Mouse (Mus musculus) heart, embryonic 11.5 days (tissue): ENCODE results near the gene Rad51b. TPM values are rescaled to one million over a fixed set of nuclear protein-coding genes. Genes with fewer than 3 reads are reported as not detected.

Experiments
- ATAC-seq: fragments of 200-750 bp; cut with Nextera tagmentation; replicated peaks from 2 replicates; pipeline ENCODE4 v1.8.0; 2017; ENCODE audit warnings: moderate library complexity; ENCODE audit not compliant: insufficient number of reproducible peaks, low FRiP score, low TSS enrichment
- H3K27ac ChIP-seq: fragments of 300-500 bp; sonication (generic); 2 replicates; pipeline ENCODE4 v1.5.1; 2014; ENCODE audit warnings: mild to moderate bottlenecking, low read depth, low read length
- H3K27me3 ChIP-seq: fragments of 300-500 bp; sonication (generic); 2 replicates; pipeline ENCODE4 v1.6.1; 2014; ENCODE audit warnings: mild to moderate bottlenecking, low read length, mixed read lengths; ENCODE audit not compliant: control insufficient read depth, insufficient read depth
- H3K36me3 ChIP-seq: fragments of 300-500 bp; sonication (generic); 2 replicates; pipeline ENCODE4 v1.6.1; 2014; ENCODE audit warnings: mild to moderate bottlenecking, low read length, moderate library complexity, mixed read lengths; ENCODE audit not compliant: control insufficient read depth, insufficient read depth
- H3K4me1 ChIP-seq: fragments of 300-500 bp; sonication (generic); 2 replicates; pipeline ENCODE4 v1.6.1; 2014; ENCODE audit warnings: low read length; ENCODE audit not compliant: control insufficient read depth, insufficient read depth
- H3K4me2 ChIP-seq: fragments of 300-500 bp; sonication (generic); 2 replicates; pipeline ENCODE4 v1.6.1; 2014; ENCODE audit warnings: mild to moderate bottlenecking, moderate library complexity
- H3K4me3 ChIP-seq: fragments of 300-500 bp; sonication (generic); 2 replicates; pipeline ENCODE4 v1.5.1; 2014; ENCODE audit warnings: low read depth, low read length
- H3K9ac ChIP-seq: fragments of 300-500 bp; sonication (generic); 2 replicates; pipeline ENCODE4 v1.6.1; 2014; ENCODE audit warnings: mild to moderate bottlenecking, low read depth, low read length, moderate library complexity
- H3K9me3 ChIP-seq: fragments of 300-500 bp; sonication (generic); replicated peaks from 2 replicates; pipeline ENCODE4 v1.6.1; 2016; ENCODE audit warnings: low read length; ENCODE audit not compliant: control insufficient read depth
- WGBS: fragments of 180-500 bp; shearing (Covaris S2); extraction: QIAGEN DNeasy Blood & Tissue Kit; methylation state at CpG from one replicate; pipeline ENCODE4 v1.1.7; 2014; ENCODE audit not compliant: insufficient replicate concordance; 5-methylcytosine and 5-hydroxymethylcytosine counted together
- polyA plus RNA-seq: library from polyadenylated mRNA; unstranded; fragments of >200 nt; fragmentation: Nextera tagmentation; extraction: Ambion mirVana; gene quantifications from 2 replicates; pipeline ENCODE4 v1.2.1, GENCODE M21; 2014

Rad51b gene
- polyA plus RNA-seq, 1 experiment from 2014 or later: 6.4 TPM

GRCm38 (mm10) chr12:79485501-79485900, 188.4 kb downstream of the Rad51b start:
- no peak for ATAC-seq
- Histone ChIP-seq H3K4me2 (no peak overlapping the region), H3K27me3 (no peaks in the 10 kb centered on the region), H3K9ac (no peak overlapping the region), H3K27ac (no peak overlapping the region), H3K4me1 (no peaks in the 10 kb centered on the region), H3K36me3 (no peaks in the 10 kb centered on the region), H3K9me3 (no peaks in the 10 kb centered on the region), H3K4me3 (no peak overlapping the region)
- WGBS: 85% methylated on average over 4 of the region's 4 CpGs

GRCm38 (mm10) chr12:79488590-79489242, 191.6 kb downstream of the Rad51b start:
- no peak for ATAC-seq
- no peak overlapping the region for H3K4me2 ChIP-seq
- H3K4me1 ChIP-seq: no peaks in the 10 kb centered on the region
- no peak overlapping the region for H3K9ac ChIP-seq
- H3K9me3 ChIP-seq: no peaks in the 10 kb centered on the region
- no peaks in the 10 kb centered on the region for H3K36me3 ChIP-seq
- H3K4me3 ChIP-seq: no peak overlapping the region
- no peaks in the 10 kb centered on the region for H3K27me3 ChIP-seq
- WGBS: 78% methylated on average over 17 of the region's 17 CpGs
- peak overlapping the region; percentile 1; the same call in 1 of the 2 replicates for H3K27ac ChIP-seq

GRCm38 (mm10) chr12:79490626-79491025, 193.5 kb downstream of the Rad51b start:
- ATAC-seq: no peak
- WGBS: 73% methylated on average over 5 of the region's 5 CpGs
- H3K27me3 ChIP-seq: no peaks in the 10 kb centered on the region

GRCm38 (mm10) chr12:79492175-79492574, 195.1 kb downstream of the Rad51b start:
- Histone ChIP-seq H3K4me3 (no peak overlapping the region), H3K36me3 (no peaks in the 10 kb centered on the region), H3K27me3 (no peaks in the 10 kb centered on the region), H3K4me2 (no peak overlapping the region), H3K9ac (no peak overlapping the region), H3K27ac (no peak overlapping the region), H3K4me1 (no peaks in the 10 kb centered on the region), H3K9me3 (no peaks in the 10 kb centered on the region)
- WGBS: 87% methylated on average over 4 of the region's 4 CpGs
- ATAC-seq: no peak

More at GRCm38 (mm10) chr12:79490626-79491025, 193.5 kb downstream of the Rad51b start:
- no peaks in the 10 kb centered on the region for H3K4me1 ChIP-seq
- H3K9ac ChIP-seq: no peak overlapping the region
- no peak overlapping the region for H3K4me2 ChIP-seq
- H3K4me3 ChIP-seq: no peak overlapping the region
- H3K9me3 ChIP-seq: no peaks in the 10 kb centered on the region
- no peak overlapping the region for H3K27ac ChIP-seq
- no peaks in the 10 kb centered on the region for H3K36me3 ChIP-seq

GRCm38 (mm10) chr12:79492613-79493012, 195.5 kb downstream of the Rad51b start:
- Histone ChIP-seq H3K27ac (no peak overlapping the region), H3K36me3 (no peaks in the 10 kb centered on the region), H3K4me1 (no peaks in the 10 kb centered on the region), H3K9me3 (no peaks in the 10 kb centered on the region), H3K4me3 (no peak overlapping the region), H3K27me3 (no peaks in the 10 kb centered on the region), H3K4me2 (no peak overlapping the region), H3K9ac (no peak overlapping the region)
- ATAC-seq: no peak
- 81% methylated on average over 4 of the region's 4 CpGs for WGBS

- H3K4me1 ChIP-seq: no peaks in the 10 kb centered on the region
- no peak overlapping the region for H3K4me2 ChIP-seq
- WGBS: 73% methylated on average over 2 of the region's 2 CpGs
- H3K36me3 ChIP-seq: no peaks in the 10 kb centered on the region
- H3K9me3 ChIP-seq: no peaks in the 10 kb centered on the region
- H3K9ac ChIP-seq: no peak overlapping the region
- no peak overlapping the region for H3K27ac ChIP-seq
- ATAC-seq: no peak
- H3K27me3 ChIP-seq: no peaks in the 10 kb centered on the region
- no peak overlapping the region for H3K4me3 ChIP-seq
These were observed 196.4 kb downstream of the Rad51b start for GRCm38 (mm10) chr12:79493481-79493880.

- no peaks in the 10 kb centered on the region for H3K27me3 ChIP-seq
- H3K4me2 ChIP-seq: no peak overlapping the region
- WGBS: 85% methylated on average over 1 of the region's 1 CpGs
- no peaks in the 10 kb centered on the region for H3K36me3 ChIP-seq
- no peaks in the 10 kb centered on the region for H3K9me3 ChIP-seq
- ATAC-seq: no peak
- no peak overlapping the region for H3K9ac ChIP-seq
- H3K4me3 ChIP-seq: no peak overlapping the region
- no peak overlapping the region for H3K27ac ChIP-seq
- H3K4me1 ChIP-seq: no peaks in the 10 kb centered on the region
These were observed 201.2 kb downstream of the Rad51b start for GRCm38 (mm10) chr12:79498326-79498725.

GRCm38 (mm10) chr12:79499809-79500208, 202.7 kb downstream of the Rad51b start:
- Histone ChIP-seq H3K4me2 (no peak overlapping the region), H3K4me3 (no peak overlapping the region), H3K9me3 (no peaks in the 10 kb centered on the region), H3K4me1 (peaks cover 7% of the 10 kb centered on the region), H3K36me3 (no peaks in the 10 kb centered on the region), H3K27me3 (no peaks in the 10 kb centered on the region), H3K9ac (no peak overlapping the region), H3K27ac (no peak overlapping the region)
- no peak for ATAC-seq
- 73% methylated on average over 5 of the region's 5 CpGs for WGBS

- no peak overlapping the region for H3K4me3 ChIP-seq
- no peak for ATAC-seq
These were observed 204.8 kb downstream of the Rad51b start for GRCm38 (mm10) chr12:79501877-79502276.

More at GRCm38 (mm10) chr12:79501877-79502276, 204.8 kb downstream of the Rad51b start:
- H3K36me3 ChIP-seq: no peaks in the 10 kb centered on the region
- H3K27ac ChIP-seq: no peak overlapping the region
- H3K27me3 ChIP-seq: no peaks in the 10 kb centered on the region
- H3K4me1 ChIP-seq: peaks cover 12% of the 10 kb centered on the region
- 68% methylated on average over 3 of the region's 3 CpGs for WGBS
- H3K4me2 ChIP-seq: no peak overlapping the region
- H3K9me3 ChIP-seq: no peaks in the 10 kb centered on the region
- no peak overlapping the region for H3K9ac ChIP-seq
